Mouse (Mus musculus) cerebellum, adult 2 months (tissue): ENCODE results near the gene Lingo2.

ENCODE experiments used
- CTCF ChIP-seq: fragments of 200-500 bp; IDR thresholded peaks from 2 replicates; pipeline ENCODE4 v1.5.1; 2011; ENCODE audit warnings: low read depth, mild to moderate bottlenecking, control low read depth, low read length, moderate library complexity, borderline replicate concordance; ENCODE audit not compliant: insufficient read depth
- POLR2A ChIP-seq: fragments of 200-500 bp; IDR thresholded peaks from 2 replicates; pipeline ENCODE4 v1.6.1; 2011; ENCODE audit warnings: low read length, control low read depth, borderline replicate concordance; ENCODE audit not compliant: insufficient read depth

- no peak for TF ChIP-seq POLR2A
- TF ChIP-seq CTCF, result no peak
Measured at GRCm38 (mm10) chr4:36435211-36435610, 516.3 kb downstream of the Lingo2 start.
